Mouse (Mus musculus) E14TG2a.4 (cell line): ENCODE measurements around the gene Scin.

Experiments
- CTCF ChIP-seq: conservative IDR thresholded peaks from 2 replicates; pipeline ENCODE4 v1.5.1; 2014; ENCODE audit warnings: low read length
- NANOG ChIP-seq: IDR thresholded peaks from 2 replicates; pipeline ENCODE4 v1.6.1; 2014; ENCODE audit warnings: borderline replicate concordance, low read length, mixed read lengths
- POU5F1 ChIP-seq: IDR thresholded peaks from 2 replicates; pipeline ENCODE4 v1.6.1; 2014; ENCODE audit warnings: low read length, borderline replicate concordance

GRCm38 (mm10) chr12:40016068-40016467 lies 118.0 kb downstream of the Scin start:
- TF ChIP-seq CTCF (no peak), POU5F1 (no peak), NANOG (no peak)
